Mouse (Mus musculus) T-helper 2 cell (primary cell): Measurements from ENCODE around the gene Bbs2.
"Not testable (repeated sequence)": the region's sequence is repeated elsewhere in the genome, so short reads cannot be mapped to it uniquely, and the experiment has no call there.

Experiments used
- in situ Hi-C: fragments of 300-600 bp; cut with MboI, MseI; formaldehyde crosslinking; loops from one replicate; pipeline ENCODE4 v1.15.1; 2025; ENCODE audit warnings: high pct_unique_total_duplicates

Gene Bbs2

GRCm38 (mm10) chr8:94098081-94098974, at the start of gene Bbs2:
Bbs2 (minus strand) TSS chr8:94098928.
- in situ Hi-C loops = loop anchor here (5.0 kb wide), 1 partner anchor 61 kb away; the partner anchor contains the start of genes Nudt21 and Ogfod1

GRCm38 (mm10) chr8:94148236-94148635, 49.5 kb upstream of the Bbs2 start:
- in situ Hi-C loops = no loop called here

GRCm38 (mm10) chr8:94140266-94140795, 41.6 kb upstream of the Bbs2 start:
- in situ Hi-C loops = no loop called here

GRCm38 (mm10) chr8:94136933-94137332, 38.2 kb upstream of the Bbs2 start, which contains the start of gene Mt4:
Mt4 (plus strand) TSS chr8:94137197.
- in situ Hi-C loops = no loop called here

GRCm38 (mm10) chr8:94136192-94136591, 37.5 kb upstream of the Bbs2 start:
- in situ Hi-C loops = no loop called here

GRCm38 (mm10) chr8:94135556-94135955, 36.8 kb upstream of the Bbs2 start:
- in situ Hi-C loops = no loop called here

GRCm38 (mm10) chr8:94134601-94135000, 35.9 kb upstream of the Bbs2 start:
- in situ Hi-C loops = not testable (repeated sequence)

GRCm38 (mm10) chr8:94132096-94132495, 33.4 kb upstream of the Bbs2 start:
- in situ Hi-C loops = no loop called here

- in situ Hi-C loops = no loop called here
Observed at GRCm38 (mm10) chr8:94130126-94130525, 31.4 kb upstream of the Bbs2 start.

GRCm38 (mm10) chr8:94129133-94129789, 30.5 kb upstream of the Bbs2 start:
- in situ Hi-C loops = no loop called here

- in situ Hi-C loops = no loop called here
Observed at GRCm38 (mm10) chr8:94127711-94128110, 29.0 kb upstream of the Bbs2 start.

- in situ Hi-C loops = no loop called here
Observed at GRCm38 (mm10) chr8:94122711-94123468, 24.2 kb upstream of the Bbs2 start.

GRCm38 (mm10) chr8:94121625-94122024, 22.9 kb upstream of the Bbs2 start:
- in situ Hi-C loops = no loop called here

GRCm38 (mm10) chr8:94118776-94119430, 20.2 kb upstream of the Bbs2 start:
- in situ Hi-C loops = no loop called here

GRCm38 (mm10) chr8:94113972-94114371, 15.2 kb upstream of the Bbs2 start:
- in situ Hi-C loops = no loop called here

GRCm38 (mm10) chr8:94113435-94113834, 14.7 kb upstream of the Bbs2 start:
- in situ Hi-C loops = no loop called here

- in situ Hi-C loops = no loop called here
Observed at GRCm38 (mm10) chr8:94110526-94111177, 11.9 kb upstream of the Bbs2 start.

GRCm38 (mm10) chr8:94109835-94110234, 11.1 kb upstream of the Bbs2 start:
- in situ Hi-C loops = no loop called here

GRCm38 (mm10) chr8:94109396-94109795, 10.7 kb upstream of the Bbs2 start:
- in situ Hi-C loops = no loop called here

GRCm38 (mm10) chr8:94107871-94108270, 9.1 kb upstream of the Bbs2 start:
- in situ Hi-C loops = no loop called here

GRCm38 (mm10) chr8:94104146-94104545, 5.4 kb upstream of the Bbs2 start:
- in situ Hi-C loops = no loop called here
